ENCODE assay signal across 8 mouse cellular contexts in the genomic region with DNA sequence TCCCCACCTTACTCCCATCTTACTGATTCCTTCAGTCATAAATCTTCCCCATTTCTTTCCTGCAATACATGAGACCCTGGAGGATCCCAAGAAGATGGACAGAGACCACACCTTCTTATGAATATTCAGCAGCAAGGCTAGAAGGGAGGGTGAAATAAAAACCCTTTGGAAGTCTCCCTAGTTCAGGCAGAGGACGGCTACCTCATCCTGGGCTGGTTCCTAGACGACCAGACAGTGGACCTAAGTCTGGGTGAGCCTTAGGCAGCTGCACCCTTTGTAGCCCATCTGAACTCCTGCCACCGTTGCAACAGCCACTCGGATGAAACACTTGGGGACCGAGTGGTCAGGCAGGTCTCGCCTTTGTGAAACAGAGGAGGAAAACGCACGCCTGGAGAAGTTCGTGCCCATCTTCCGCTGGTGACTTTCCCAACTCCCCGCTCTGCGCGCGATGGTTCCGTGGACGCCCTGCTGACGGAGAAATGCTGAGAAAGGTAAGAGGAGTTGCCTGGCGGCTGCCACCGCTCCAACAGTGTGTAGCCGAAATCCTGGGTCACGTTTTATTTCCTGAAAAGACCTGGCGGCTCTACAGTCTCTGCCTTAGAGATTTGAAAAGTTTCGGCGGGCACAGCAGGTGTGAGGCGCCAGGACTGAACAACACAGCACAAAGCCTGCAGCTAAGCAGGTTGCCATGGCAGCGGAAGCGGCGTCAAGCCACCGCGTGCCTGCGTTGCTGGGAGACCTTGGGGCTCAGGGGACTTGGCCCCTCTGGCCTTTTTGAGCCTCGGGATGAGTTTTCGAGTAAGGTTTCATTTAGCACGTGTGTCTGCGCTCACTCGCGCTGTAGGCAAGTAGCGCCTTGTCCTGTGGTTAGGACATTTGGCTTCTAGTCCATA.
A peak's percentile ranks its signal among the peaks of the same experiment; 100 is the strongest.
DNase-seq lines count a peak whose midpoint lies in the region; ATAC-seq lines count a peak whose summit lies in the region.

No protein-coding gene starts in this region.

- peak overlapping the region; percentile 39 to 46 for H3K4me3 ChIP-seq in heart, embryonic 14.5 days (ENCODE audit: control insufficient read depth in 1 of 2, insufficient read depth in 1 of 2, low read depth in 1 of 2, low read length in 2 of 2)
- H3K4me3 ChIP-seq in liver, embryonic 11.5 days (ENCODE audit: low read depth, low read length): peak overlapping the region; percentile 34
- peak overlapping the region; percentile 43 for H3K4me3 ChIP-seq in stomach, embryonic 16.5 days (replicated peaks; ENCODE audit: low read length)

- WGBS in heart, embryonic 14.5 days: under 1% methylated on average over 38 of the region's 38 CpGs
- WGBS in liver, embryonic 11.5 days: 1% methylated on average over 38 of the region's 38 CpGs
- WGBS in stomach, embryonic 16.5 days: under 1% methylated on average over 38 of the region's 38 CpGs

- H3K4me2 ChIP-seq in heart, embryonic 14.5 days (ENCODE audit: low read length): peak overlapping the region; percentile 77
- H3K4me2 ChIP-seq in liver, embryonic 11.5 days: peak overlapping the region; percentile 66
- peak overlapping the region; percentile 75 for H3K4me2 ChIP-seq in stomach, embryonic 16.5 days (ENCODE audit: low read depth, low read length)

- H3K9me3 ChIP-seq in heart, embryonic 14.5 days (ENCODE audit: control insufficient read depth, low read length): peaks cover 4% of the 10 kb centered on the region; the same call in 1 of the 2 replicates
- no peaks in the 10 kb centered on the region for H3K9me3 ChIP-seq in liver, embryonic 11.5 days (ENCODE audit: control insufficient read depth, low read length)
- H3K9me3 ChIP-seq in stomach, embryonic 16.5 days (replicated peaks; ENCODE audit: control insufficient read depth, low read length): no peaks in the 10 kb centered on the region

- peak; percentile 28 for DNase-seq in gastrocnemius, postnatal 14 days
- DNase-seq in gastrocnemius, postnatal 36 days: no peak
- peak; percentile 96 for DNase-seq in embryo, embryonic 10 days (ENCODE audit: low spot score)
- DNase-seq in kidney, postnatal 10 days: peak; percentile 68
- peak; percentile 56 for DNase-seq in liver, embryonic 11.5 days (ENCODE audit: low spot score)
- DNase-seq in naive thymus-derived CD4-positive, alpha-beta T cell, adult 2 months (ENCODE audit: low read depth): peak; percentile 7

- H3K9ac ChIP-seq in heart, embryonic 14.5 days (ENCODE audit: low read length): peak overlapping the region; percentile 42
- no peak overlapping the region for H3K9ac ChIP-seq in liver, embryonic 11.5 days (ENCODE audit: low read depth, low read length)
- H3K9ac ChIP-seq in stomach, embryonic 16.5 days (ENCODE audit: low read length): no peak overlapping the region; the same call in 1 of the 2 replicates

- H3K4me1 ChIP-seq in heart, embryonic 14.5 days (ENCODE audit: control insufficient read depth in 2 of 2, insufficient read depth in 2 of 2, low read length in 2 of 2): peaks cover 4 to 5% of the 10 kb centered on the region in 2 experiments; a peak in 2 of 4 replicates
- no peaks in the 10 kb centered on the region for H3K4me1 ChIP-seq in liver, embryonic 11.5 days (replicated peaks; ENCODE audit: control insufficient read depth, insufficient read depth, low read length)
- H3K4me1 ChIP-seq in stomach, embryonic 16.5 days (ENCODE audit: control insufficient read depth, insufficient read depth, low read length): 0 out of 2 replicates have a peak, but pooled peaks cover 8% of the 10 kb centered on the region

- no peak overlapping the region for H3K27ac ChIP-seq in heart, embryonic 14.5 days (replicated peaks in 1 of 2; ENCODE audit: control insufficient read depth in 1 of 2, insufficient read depth in 1 of 2, low read depth in 2 of 2, low read length in 2 of 2)
- H3K27ac ChIP-seq in liver, embryonic 11.5 days (ENCODE audit: low read depth, low read length): no peak overlapping the region
- no peak overlapping the region for H3K27ac ChIP-seq in stomach, embryonic 16.5 days (ENCODE audit: low read length)

- intact Hi-C loops in gastrocnemius, postnatal 14 days (cut with DNase I; ENCODE audit: low total_unique reads): no loop called here
- intact Hi-C loops in gastrocnemius, postnatal 36 days (cut with DNase I): no loop called here

- no peaks in the 10 kb centered on the region for H3K36me3 ChIP-seq in heart, embryonic 14.5 days (ENCODE audit: control insufficient read depth, insufficient read depth, low read length)
- no peaks in the 10 kb centered on the region for H3K36me3 ChIP-seq in liver, embryonic 11.5 days (ENCODE audit: control insufficient read depth, insufficient read depth, low read length)
- no peaks in the 10 kb centered on the region for H3K36me3 ChIP-seq in stomach, embryonic 16.5 days (ENCODE audit: control insufficient read depth, insufficient read depth, low read length)

- ATAC-seq in heart, embryonic 14.5 days (ENCODE audit: insufficient number of reproducible peaks, insufficient read depth, low FRiP score, low read depth): no peak
- ATAC-seq in liver, embryonic 11.5 days (replicated peaks; ENCODE audit: low FRiP score): peak; percentile 53; the same call in 1 of the 2 replicates
- peak; percentile 76 for ATAC-seq in stomach, embryonic 16.5 days (ENCODE audit: insufficient read depth, low FRiP score)

- H3K27me3 ChIP-seq in heart, embryonic 14.5 days (ENCODE audit: control insufficient read depth, insufficient read depth, low read length): peaks cover 17% of the 10 kb centered on the region; the same call in 1 of the 2 replicates
- H3K27me3 ChIP-seq in liver, embryonic 11.5 days (replicated peaks; ENCODE audit: control insufficient read depth, insufficient read depth, low read length): peaks cover 24% of the 10 kb centered on the region
- peaks cover 9% of the 10 kb centered on the region for H3K27me3 ChIP-seq in stomach, embryonic 16.5 days (ENCODE audit: control insufficient read depth, insufficient read depth, low read length)

Comparison
In these comparisons a context has a peak if more than half of its experiments do, and no peak if none do; other contexts are left out.
1. DNase-seq: peak in gastrocnemius, postnatal 14 days (single experiment), embryo, embryonic 10 days (single experiment), kidney, postnatal 10 days (single experiment), liver, embryonic 11.5 days (single experiment) and naive thymus-derived CD4-positive, alpha-beta T cell, adult 2 months (single experiment); none in gastrocnemius, postnatal 36 days (0 of 2).
2. Peak in every context shown above with its lines, with median percentiles within 50 percentile points of each other: H3K4me2 ChIP-seq and H3K4me3 ChIP-seq.